Mouse (Mus musculus) thymus, postnatal 10 days (tissue): Measurements from ENCODE around the gene Cd72.

Experiments used
- DNase-seq, 2 experiments: peaks; one replicate each; pipeline ENCODE4 v3.0.0; 2021; ENCODE audit warnings: low spot score in 2 of 2

Cd72 gene

DNA sequence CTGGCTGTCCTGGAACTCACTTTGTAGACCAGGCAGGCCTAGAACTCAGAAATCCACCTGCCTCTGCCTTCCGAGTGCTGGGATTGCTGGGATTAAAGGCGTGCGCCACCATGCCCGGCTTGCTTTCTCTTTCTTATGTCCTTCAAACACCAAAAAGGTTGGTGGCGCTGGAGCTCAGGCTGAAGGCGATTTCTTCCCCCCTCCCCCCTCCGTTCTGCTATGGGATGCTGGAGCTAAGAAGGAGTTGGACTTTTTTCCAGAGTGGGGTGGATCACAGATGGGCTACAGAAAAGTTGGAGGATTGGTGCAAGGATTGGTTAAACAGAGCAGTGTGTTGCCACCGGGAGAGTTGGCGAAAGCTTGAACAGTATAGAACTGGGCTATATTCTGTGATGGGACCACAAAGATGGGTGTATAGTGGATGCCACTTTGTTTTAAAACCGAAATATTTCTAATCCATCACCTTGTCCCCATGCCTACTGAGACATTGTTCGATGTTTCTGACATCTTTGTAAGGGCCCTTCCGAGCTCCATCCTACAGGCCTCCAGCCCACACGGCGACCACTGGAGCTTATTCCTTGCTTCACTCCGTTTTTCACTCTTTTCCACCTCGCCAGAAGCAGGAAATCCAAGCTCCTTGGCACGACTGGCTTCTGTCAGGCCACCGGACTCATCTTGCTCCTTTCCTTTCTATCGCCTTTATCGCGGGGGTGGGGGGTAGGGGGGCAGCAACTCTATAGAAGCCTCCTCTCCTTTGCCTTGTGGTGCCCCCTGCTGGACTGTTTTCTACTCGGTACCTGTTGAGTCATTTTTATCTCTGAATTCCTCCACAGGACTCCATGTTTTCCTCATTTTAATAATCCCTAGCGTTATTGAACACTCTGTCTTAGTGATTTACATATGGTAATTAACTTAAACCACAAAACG lies 24.7 kb upstream of the Cd72 start:
- DNase-seq = peak; percentile 58 to 84

DNA sequence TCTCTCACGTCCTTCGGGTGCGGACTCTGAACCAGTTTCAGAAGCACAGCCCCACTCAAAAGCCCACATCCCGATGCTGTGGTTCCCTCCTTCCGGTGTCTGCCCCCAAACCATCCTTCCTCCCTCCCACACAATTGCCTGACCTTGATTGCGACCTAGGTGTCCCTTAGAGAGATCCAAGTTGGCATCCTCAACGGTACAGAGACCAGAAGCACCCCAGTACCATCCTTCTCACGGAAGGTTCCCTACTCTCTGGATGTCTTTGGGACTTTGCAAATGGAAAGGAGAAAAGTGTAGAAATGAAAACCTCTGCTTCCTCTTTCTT lies 24.1 kb upstream of the Cd72 start:
- peak in 1 of 2 experiments; percentile 71 for DNase-seq

DNA sequence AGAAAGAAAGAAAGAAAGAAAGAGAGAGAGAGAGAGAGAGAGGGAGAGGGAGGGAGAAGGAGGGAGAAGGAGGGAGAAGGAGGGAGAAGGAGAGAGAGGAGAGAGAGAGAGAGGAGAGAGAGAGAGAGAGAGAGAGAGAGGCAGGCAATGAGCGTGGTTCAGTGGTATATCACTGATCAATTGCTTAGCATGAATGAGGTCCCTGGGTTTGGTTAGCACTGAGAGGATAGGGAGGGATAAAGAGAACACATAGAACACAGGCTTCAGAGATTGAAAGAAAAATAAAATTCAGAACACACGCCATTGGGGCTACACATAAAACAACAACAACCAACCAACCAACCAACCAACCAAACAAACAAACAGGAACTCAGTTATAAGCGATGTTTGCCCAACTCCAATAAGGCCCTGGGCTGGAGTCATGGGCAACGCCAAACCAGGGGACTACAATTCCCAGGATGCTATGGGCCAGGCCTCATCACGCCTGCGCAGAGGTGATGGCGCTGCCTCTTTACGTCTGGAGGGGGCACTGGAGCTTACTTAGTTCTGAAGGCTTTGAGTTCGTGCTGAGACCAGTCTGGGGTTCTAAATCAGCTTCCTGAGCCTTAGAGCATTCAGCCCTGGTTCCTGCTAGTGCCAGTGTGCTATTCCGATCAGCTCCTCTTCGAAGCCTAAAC lies 23.6 kb upstream of the Cd72 start:
- peak; percentile 85 to 86 for DNase-seq

DNA sequence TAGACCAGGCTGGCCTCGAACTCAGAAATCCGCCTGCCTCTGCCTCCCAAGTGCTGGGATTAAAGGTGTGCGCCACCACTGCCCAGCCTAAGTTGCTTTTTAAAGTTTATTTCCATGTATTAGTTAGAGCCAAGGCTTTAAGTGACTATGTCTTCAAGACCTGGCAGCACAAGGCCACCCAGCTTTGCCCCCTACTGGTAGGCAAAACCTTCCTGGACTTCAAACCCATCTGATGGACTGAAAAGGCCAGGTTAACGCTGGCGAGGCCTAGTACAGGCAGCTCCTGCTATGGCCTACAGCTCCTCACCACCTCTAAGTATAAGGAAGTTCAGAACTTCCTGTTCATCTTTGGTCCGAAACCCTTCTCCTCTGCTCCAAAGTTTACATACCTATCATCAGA lies 22.2 kb upstream of the Cd72 start:
- peak in 1 of 2 experiments; percentile 33 for DNase-seq

DNA sequence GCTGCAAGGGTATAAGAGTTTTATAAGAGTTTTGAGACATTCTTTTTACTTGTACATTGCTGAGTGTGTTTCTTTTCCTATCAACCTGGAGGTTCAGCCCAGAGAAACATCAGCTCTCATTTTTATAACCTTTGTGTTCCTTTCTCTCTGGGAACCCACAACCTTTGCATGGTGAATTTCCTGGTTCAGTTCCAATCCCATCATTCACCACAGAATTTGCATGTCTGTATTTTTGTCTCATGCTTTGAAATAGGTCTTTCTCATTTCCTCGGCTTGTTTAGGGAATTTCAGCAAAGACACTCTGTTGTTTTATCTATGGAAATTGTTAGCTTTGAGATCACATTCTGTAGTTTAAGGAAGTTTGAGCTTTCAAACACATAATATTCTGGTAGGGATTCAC lies 19.2 kb upstream of the Cd72 start:
- DNase-seq = no peak

DNA sequence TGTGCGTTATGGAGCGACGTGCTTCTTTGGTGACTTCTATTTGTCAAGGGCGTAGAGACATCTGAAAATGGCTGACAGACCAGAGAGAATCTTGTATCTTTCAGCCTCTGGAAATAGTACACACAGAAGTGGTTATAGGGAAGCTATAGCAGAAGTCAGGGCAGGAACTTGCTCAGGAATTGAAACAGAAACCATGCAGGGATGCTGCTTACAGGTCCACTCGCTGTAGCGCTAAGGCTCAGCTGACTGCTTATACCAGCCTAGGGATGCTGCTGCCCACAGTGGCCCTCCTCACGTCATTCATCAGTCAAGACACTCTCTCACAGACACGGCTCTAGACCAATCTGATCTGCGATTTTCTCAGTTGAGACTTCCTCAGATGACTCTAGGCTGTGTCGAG lies 15.9 kb upstream of the Cd72 start:
- DNase-seq = no peak

DNA sequence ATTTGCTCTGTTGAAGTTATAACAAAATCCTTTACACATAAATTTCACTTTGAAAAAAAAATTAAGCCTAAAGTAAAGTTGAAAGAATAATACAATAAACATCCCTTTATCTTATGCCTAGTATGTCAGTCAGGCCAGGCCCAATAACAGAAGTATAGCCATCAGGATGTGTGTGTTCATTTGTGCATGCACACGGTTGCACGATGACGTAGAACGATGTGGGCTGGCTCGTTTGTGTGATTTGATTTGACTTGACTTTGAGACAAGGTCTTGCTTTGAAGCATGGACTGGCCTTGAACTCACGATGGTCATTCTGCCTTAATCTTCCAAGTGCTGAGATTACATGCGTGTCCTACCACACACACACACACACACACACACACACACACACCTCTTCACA lies 12.4 kb upstream of the Cd72 start:
- DNase-seq = no peak

DNA sequence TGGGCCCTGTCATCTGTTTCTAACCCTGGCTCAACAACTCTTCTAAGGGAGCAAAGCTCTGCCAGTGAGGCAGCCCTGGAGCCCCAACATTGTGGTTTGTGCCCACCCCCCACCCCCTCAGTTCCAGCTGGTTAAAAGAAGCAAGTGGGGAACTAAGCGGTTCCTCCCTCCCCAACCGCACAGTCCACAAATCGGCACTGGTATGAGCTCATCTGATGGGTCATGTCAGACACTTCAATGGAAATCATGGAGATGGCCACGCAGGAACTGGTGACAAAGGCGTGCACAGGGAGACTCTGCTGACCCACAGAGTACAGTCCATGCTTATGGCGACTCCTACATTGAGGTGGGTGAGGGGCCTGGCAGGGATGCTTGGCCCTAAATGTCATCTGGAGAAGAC lies 11.5 kb upstream of the Cd72 start:
- no peak for DNase-seq

DNA sequence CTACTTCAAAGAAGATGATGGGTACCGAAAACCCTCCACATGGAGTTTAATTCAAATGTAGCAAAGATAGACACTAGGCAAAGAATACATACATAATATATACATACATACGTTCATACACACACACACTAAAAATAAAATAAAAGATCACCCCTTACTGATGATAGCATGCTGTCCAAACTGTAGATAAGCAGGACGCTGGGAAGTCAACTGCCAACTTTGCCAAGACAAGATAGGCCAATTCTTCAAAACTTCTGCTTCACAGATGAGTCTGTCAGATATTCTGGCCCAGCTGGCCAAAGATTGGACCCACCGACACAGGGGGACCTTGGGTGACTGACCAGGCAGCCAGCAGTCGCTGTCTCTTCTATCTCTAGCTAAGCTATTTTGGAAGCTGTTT lies 8.7 kb upstream of the Cd72 start:
- no peak for DNase-seq

DNA sequence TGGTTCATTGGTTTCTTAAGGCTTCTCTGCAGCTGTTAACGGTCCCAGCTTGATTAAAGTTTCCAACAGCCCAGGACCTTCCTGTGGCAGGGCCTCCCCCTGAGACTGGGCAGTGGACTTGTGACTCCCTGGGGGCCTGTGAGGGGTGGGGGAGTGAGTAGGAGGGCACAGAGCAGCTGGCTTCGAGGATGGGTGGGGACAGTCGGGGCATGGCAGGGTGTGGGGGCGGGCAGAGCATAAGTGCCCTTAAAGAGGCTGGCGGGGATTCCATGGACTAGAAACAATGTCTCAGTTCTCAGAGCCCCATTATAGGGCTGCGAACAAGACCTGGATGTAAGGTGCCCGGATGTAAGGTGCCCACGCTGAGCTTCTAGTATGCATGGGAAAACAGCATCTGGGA lies 2.7 kb upstream of the Cd72 start:
- DNase-seq = no peak

DNA sequence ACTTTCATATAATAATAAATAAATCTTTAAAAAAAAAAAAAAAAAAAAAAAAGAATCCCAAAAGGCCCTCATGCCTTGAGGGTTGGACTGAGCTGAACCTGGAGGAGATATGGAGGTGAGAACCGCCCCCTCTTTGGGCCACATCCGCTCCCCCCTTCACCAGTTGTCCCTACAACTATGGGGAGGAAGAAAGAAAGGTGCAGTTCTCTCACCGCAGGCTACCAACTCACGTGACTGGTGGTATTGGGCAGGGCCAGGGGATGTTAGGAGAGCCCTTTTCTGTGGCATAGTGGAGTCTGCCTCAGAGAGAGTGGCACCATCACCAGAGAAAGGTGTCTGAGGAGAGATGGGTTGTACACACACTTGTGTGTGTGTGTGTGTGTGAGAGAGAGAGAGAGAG lies 2.0 kb upstream of the Cd72 start:
- DNase-seq = peak; percentile 50 to 64

DNA sequence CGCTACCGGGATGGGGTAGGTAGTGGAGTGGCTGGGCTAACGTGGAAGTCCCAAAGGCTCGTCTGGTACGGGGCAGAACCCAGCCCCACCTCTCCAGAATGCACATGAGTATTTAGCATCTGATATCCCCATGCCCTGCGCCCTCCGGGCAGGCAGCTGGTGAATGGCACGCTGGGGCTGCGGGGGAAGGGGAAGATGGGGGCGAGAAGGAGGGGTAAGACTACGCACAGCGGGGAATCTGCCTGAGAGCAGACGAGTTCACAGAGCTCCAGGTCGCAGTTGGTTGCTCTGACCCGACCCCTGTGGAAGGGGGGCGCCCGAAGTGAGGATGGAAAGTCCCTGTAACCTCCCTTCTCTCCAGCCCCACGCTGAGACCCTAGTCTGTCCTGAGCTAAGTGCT lies 1.0 kb downstream of the Cd72 start:
- DNase-seq = peak in 1 of 2 experiments; percentile 38

DNA sequence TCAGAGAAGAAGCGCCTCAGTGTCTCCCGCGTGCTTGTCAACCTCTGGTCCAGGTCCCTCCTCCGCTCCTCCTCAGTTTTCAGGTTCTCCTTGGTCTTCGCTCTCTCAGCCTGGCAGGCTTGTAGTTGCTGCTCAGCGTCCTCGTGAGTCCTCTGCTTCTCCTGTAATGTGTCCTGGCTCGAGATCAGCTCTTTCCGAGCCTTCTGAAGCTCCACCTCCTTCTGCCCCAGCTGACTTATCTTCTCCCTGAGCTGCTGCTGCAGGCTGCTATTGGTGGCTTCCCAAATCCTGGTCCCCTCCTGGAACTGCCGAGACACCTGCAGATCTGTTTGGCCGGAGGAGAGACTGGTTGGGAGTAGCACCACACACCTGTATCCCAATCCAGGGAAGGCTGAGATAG lies 2.1 kb downstream of the Cd72 start:
- DNase-seq = no peak

DNA sequence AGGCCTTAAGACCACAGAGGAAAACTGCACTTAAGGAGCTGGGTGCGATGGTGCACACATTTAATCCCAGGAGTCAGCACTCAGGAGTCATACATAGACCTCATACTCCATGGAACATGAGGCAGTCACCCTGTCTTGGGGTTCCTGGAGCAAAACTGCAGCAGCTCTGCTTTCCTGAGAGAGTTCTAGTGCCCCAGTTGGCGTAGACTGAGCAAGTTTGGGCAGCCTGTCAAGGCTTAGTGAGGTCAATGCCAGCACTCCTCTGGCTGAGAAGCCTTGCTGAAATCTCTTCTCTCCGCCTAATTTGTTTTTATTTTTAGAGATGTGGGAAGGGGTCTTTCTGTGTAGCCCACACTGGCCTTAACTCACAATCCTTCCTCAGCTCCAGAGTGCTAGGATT lies 5.9 kb downstream of the Cd72 start:
- DNase-seq = no peak

DNA sequence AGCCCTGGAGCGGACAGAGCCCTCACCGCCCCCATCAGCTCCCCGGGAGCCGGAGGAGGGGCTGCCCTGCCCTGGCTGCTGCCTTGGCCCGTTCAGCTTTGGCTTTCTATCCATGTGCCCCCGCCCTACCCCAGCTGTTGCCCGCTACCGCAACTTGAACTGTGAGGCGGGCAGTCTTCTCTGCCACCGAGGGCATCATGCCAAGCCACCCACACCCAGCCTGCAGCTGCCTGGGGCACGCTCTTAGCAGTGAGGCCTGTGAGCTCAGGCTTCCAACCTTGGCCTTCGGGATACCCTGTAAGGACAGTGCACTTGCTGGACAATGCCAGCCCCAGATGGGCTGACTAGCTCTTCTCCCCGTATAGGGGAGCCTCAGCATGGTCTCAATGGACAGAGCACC lies 7.2 kb downstream of the Cd72 start:
- no peak for DNase-seq

DNA sequence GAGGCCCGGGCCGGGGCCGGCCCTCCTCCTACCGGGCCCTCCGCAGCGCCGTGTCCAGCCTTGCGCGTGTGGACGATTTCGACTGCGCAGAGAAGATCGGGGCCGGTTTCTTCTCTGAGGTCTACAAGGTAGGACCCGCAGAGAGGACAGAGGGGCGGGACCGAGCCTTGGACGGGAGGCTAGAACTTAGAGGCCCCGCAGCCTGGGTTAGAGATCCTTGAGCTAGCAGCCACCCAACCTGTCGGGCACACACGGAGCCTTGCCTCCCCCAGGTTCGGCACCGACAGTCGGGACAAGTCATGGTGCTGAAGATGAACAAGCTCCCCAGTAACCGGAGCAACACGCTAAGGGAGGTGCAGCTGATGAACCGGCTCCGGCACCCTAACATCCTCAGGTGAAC lies 10.9 kb downstream of the Cd72 start:
- DNase-seq = no peak

DNA sequence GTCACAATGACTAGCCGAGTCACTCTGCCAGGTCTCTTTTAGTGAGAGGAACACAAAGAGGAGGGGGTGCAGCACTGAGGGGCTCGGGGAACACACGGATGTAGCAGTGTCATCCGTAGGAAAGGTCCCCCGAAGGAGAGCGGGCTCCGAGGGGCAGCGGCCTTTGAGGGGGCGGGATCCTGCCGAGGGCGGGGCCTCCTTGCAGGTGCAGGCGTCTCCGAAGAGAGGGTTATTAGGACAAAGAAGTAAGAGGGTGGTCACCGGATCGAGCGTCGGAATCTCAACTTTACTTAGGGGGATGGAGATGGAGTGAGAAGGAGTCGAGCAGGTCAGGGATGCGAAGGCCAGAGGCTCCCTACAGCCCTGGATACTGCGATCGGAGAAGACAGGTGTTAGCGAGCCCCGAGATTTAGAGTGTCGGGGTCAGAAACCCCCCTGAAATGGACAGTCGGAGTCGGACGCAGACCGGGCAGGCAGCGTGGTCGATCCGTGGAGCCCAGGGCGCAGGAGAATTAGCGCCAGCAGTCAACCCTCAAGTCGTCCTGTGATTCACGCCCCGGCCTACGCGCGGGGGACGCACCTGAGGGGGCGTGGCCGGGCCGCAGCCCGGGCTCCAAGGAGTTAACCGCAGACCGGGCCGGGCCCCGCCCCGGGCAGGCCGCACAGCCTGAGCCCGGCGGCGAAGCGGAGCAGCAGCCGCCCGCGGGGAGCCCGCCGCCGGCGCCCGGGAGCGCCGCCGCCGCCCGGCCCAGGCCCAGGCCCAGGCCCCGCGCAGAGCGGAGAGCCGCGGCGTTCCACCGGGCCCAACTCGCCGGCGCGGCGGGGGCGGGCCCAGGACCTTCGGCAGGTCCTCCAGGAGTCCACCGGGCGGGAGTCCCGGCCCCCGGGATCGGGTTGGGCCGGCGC lies 11.7 kb downstream of the Cd72 start:
- peak in 1 of 2 experiments; percentile 52 for DNase-seq

DNA sequence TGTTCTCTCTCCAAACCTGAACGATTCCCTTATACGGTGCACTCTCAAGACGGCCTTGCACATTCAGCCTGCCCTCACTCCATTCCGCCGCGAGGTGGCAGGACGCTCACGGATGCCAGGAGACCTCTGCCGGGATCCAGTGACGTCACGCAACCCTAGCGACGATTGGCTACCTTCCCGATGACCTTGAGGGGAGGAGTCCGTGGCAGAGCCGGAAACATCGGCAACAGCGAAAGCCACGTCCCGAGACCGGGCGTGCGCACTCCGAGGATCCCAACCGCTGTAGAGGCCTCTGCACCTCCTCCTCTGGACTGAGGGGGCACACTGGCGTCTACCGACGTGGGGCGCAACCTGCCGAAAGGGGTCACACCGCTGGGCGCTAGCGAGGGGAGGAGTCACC lies 12.4 kb downstream of the Cd72 start:
- DNase-seq = peak; percentile 99

DNA sequence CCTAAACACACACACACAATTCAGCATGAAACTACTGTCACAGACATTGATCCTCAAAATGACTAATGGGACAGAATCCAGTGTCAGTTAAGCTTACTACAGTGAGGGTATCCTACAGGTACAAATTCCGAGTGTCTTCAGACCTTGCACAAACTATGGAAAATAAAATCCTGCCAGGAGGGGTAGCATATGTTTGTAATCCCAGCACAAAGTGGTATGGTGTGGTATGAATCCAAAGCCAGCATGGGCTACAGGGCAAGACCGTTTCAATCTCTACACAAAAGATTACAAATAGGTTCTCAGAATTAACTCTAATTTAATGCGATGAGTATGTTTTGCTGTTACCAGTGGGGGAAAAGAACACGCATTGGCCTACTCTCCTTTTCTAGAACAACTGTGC lies 12.8 kb downstream of the Cd72 start, which contains the start of gene Tesk1:
Gene Tesk1, plus strand, starts transcription at position 301 of the 400 bp plus-strand sequence.
- DNase-seq = no peak

DNA sequence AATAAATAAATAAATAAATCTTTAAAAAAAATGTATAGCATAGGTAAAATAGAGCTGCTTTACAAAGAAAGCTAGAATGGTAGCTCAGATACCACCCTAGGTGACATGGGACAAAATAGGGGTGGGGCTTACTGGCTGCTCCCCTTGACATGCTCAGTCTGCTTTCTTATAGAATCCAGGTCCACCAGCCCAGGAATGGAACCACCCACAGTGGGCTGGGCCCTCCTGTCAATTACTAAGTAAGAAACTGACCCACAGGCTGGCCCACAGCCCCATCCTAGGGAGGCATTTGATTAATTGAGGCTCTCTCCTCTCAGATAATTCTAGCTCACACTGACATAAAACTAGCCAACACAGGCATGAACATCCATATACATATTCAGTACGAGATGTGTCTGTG lies 21.6 kb downstream of the Cd72 start:
- no peak for DNase-seq

DNA sequence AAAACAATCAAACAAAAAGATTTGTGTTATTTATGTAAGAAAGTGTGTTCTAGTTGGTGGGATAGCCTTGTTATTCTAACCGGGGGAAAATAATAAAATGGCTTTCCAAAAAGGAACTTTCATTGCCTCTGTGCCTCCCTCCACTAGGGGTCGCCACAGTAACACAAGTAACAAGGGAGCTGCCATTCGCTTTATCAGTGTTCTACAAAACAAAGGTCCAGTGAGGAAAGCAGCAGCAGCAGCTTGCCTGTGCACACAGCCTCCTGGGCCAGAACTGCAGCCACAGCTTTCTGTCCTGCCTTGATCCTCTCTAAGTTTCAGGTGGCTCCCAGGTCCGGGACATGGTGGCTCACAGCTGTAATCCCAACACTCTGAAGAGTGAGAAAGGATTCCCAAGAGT lies 22.7 kb downstream of the Cd72 start:
- DNase-seq = peak; percentile 68 to 87

DNA sequence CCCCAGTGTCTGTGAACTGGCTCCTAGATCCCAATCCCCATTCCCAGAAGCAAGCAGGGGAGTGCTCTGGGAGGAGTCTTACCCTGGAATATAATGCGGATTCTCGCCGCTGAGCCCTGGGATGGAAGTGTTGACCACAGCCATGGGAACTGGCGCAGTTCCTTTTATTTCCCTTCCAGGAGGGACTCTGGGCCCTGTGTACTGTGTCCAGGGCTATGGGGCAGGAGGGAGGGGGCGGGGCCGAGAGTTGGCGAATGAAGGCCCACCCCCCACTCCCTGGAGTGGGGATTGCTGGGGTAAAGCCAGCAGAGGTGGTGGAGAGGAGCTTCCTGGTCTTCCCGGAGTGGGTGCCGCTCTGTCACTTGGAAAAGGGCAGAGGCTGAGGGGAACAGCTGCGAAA lies 25.5 kb downstream of the Cd72 start, which contains the start of gene Fam166b:
Gene Fam166b, minus strand, starts transcription at position 189 of the 400 bp plus-strand sequence.
- no peak for DNase-seq
